Mouse (Mus musculus): Measurements from ENCODE around the gene Olfr437.
"Not testable (repeated sequence)": the region's sequence is repeated elsewhere in the genome, so short reads cannot be mapped to it uniquely, and the experiment has no call there.

Olfr437 gene

DNA sequence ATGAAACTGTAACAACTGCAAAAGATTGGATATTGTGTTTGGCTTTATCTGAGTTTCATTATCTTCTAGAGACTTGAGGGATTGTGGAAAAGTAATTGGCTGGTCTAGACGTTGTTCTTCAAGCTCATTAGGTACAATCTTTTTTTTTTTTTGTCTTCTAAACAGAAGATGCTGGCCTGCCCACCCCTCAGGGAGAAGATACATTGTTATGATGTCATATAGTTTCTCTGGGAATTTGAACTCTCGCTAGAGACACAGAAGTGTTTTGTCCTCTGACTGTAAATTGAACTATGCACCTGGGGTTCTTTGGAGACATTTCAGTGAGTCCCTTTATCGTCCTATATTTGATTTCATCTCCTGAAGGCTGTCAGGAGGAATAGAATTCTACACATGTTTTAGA is at the start of gene Olfr437:
Olfr437 (plus strand) TSS at position 301 of the 400 bp plus-strand sequence.
- DNase-seq, result no peak

DNA sequence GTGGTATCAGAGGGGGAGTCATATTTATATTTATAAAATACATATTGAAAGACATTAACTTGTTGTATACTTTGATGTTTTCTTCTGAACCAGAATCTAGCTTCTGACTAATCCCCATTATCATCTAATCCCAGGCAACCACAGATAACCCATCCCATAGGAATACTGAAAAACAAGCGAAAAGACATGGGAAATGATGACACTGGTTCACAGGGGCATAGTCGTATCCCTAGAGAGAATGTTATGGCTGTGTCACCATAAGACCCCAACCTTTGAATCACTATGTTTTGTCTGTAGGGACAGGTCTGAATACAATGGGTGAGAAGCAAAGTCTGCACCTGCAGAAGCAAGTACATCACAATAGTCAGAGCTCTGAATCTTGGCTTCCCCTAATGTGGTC is 16.8 kb upstream of the Olfr437 start, which contains the start of gene Olfr237-ps1:
Olfr237-ps1 (plus strand) TSS at position 301 of the 400 bp plus-strand sequence.
- DNase-seq, result not testable (repeated sequence)

DNA sequence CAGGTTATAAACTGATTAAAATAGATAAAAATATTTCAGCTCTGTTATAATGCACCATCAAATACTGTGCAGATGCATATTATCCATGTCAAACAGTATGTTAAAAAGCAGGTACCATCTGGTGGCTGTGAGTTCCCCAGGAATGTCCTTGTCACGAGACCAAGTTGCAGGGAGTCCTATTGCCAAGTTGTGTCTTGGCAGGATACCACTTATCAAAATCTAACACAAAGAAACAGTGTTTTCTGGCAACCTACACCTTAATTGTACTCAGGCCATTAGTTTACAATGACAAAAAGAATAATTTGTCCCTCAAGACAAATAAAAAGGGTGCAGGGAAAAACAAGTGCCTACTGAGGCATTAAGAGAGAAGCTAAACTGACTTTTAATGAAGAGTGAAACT is 3.6 kb upstream of the Olfr437 start:
- no peak for DNase-seq

DNA sequence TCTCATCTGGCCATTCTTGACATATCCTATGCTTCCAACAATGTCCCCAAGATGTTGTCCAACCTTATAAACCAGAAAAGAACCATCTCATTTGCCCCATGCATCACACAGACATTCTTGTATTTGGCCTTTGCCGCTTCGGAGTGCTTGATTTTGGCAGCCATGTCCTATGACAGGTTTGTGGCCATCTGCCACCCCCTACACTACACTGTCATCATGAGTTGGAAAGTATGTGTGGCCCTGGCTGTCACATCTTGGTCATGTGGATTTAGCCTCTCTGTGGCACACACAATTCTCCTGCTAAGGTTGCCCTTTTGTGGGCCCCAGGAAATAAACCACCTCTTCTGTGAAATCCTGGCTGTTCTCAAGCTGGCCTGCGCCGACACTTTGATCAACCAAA is 4.2 kb downstream of the Olfr437 start:
- DNase-seq, result no peak

DNA sequence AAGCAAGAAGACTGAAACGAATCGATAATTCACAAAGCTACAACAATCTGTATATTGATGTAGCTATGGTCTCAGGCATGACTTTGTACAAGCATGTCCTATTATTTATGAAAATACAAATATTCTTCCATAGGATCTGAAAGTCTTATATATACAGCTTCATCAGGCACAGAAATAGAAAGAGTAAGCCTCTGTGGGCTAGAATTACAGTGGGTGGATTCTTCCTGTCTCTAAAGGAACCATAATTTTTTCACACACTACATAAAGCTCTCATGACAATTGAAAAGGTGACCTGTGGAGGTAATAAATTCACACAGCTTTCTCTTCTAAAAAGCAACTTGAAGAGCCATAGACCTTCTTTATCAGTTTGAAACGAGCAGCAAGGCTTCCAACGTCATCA is 8.8 kb downstream of the Olfr437 start, which contains the start of gene Olfr13:
Olfr13 (plus strand) TSS at position 301 of the 400 bp plus-strand sequence.
- no peak for DNase-seq

DNA sequence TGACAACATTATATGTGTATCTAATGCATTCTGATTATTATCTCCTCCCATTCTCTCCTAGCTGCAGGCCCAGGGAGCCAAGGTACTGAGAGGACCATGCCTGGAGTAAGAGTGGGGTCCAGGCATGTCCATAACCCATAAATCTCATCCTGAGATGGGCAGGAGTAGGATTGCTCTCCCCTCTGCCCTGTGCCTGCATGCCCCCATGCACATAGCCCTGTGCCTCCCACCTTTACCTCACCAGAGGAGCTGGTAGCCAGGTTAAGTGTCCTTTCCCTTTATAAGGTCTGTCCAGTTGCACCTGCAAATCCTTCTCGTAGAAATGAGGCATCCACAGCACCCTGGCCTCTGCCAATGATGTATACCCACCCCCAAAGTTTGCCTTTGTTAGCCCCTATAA is 15.0 kb downstream of the Olfr437 start:
- DNase-seq, result no peak

DNA sequence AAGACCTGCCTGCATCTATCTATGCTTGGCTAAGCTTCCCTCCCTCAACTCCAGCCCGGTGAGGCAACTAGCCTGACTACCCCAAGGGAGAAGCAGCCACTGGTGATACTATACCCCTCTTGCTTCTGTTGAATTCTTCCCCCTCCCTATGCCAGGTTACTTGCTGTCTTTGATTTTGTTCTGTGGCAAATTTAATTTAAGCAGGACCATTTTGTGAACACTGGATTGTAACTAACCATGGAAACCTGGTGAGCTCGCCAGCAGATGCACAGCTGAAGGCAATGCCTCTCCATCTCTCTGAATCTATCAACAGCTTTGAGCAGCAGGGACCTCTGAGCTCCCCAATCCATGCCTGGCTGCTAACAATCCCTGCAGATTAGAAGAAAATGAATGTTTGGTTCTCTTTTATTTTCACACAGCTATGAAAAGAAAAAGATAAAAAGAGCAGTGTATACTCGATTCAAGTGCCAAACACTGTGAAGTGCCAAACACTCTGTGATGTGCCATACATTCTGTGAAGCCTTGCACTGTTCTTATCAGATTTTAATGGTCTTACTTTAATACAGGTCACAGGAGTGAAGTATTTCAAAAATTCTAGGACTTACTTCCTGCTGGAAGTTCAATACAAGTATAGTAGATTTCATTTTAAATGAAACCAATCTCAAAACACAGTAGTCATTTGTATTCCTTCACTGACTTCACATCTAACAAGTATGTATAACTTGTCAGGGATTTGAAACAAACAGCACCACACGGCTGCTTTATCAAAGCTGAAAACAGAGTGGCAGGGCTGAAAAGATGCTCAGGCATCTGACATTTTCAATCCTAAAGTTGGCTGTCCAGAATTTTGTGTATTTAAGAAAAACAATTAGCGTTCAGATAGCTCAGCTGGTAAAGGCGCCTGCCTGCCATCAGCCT is 15.8 kb downstream of the Olfr437 start:
- DNase-seq, result no peak

DNA sequence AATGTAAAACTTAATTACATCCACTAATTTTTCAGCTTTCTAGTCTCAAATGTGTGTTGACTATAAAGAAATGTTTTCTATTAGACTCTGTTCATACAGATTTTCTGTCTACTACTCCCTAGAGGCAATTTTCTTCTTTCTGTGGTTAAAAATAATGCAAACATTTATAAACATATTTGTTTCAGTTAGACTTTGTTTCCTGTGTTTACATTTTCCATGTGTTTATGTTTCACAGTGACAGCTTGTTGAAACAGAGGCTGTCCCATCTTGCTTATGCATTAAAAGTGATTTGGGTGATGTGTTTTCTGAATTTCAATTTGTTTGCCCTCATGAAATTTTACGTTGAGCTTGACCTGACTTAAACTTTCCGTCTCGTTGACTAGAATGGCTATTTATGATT is 27.9 kb downstream of the Olfr437 start:
- no peak for DNase-seq

DNA sequence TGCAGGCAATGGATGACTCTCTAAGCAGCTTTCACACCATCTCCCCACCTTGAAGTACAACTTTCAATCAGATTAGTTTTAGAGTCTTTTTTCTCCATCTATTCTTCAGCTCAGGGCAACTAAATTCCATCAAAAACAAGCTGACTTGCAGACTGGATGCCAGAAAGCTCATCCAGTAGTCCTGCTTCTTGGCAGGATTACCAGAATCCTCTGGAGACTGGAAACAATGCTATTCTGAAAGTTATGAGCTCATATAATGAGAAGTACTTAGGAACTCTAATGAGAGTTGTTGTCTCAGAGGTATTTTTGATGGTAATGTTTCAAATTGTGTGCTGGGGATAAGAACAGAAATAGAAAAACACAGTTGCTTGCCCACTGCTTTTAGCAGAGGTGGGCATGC is 33.7 kb downstream of the Olfr437 start, which contains the start of gene Olfr435:
Olfr435 (plus strand) TSS at position 366 of the 400 bp plus-strand sequence.
- no peak for DNase-seq

DNA sequence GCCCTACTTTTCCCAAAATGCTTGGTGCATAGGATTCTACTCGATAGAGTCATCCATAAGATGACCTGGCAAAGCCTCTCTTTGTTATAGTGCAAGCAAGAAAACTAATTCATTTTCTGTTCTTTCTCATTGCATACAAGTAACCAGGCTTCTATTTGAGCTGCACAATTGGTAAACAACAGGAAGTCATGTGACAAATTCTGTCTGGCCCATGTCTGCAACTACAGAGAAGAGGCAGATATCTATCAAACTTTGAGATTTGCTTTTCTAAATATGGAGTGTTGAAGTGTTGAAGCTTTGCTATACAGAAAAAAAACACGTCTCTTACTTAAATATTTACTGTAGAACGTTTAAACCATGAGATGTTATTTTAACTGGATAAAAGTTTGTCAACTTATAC is 35.0 kb downstream of the Olfr437 start:
- DNase-seq, result no peak

DNA sequence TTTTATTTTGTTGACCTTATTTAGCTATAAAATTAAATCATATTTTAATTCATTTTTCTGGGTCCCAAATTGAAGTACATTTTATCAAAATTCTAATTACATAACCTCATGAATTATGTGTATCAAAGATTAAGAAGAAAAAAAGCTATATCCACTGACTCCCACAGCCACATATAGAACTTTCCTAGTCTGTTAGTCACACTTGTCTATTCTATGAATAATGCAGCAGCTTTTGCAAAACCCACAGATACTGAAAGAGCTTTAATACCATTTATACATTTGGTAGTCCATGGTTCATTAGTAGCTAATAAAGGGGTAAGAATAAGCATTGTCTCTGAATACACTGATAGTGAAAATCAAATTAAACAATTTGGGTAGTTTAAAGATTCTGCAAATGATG is 39.7 kb downstream of the Olfr437 start:
- no peak for DNase-seq

DNA sequence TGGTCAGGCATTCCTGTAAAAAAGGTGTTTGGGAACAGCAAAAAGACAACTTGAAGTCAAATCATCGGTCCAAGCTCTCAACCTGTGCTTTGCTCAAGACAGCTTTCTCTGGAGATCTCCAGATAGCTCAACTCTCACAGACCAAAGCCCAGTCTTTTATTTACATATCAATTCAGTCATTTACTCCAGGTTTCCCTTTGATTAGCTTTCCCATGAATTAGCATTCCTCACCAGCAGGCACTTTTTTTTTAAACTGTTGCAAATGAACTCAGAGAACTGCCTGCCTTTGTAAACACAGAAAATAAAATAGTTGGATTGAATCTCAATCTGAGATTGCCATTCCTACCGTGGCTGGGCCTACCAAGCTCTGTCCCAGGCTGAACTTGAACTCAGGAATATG is 42.3 kb downstream of the Olfr437 start:
- no peak for DNase-seq

DNA sequence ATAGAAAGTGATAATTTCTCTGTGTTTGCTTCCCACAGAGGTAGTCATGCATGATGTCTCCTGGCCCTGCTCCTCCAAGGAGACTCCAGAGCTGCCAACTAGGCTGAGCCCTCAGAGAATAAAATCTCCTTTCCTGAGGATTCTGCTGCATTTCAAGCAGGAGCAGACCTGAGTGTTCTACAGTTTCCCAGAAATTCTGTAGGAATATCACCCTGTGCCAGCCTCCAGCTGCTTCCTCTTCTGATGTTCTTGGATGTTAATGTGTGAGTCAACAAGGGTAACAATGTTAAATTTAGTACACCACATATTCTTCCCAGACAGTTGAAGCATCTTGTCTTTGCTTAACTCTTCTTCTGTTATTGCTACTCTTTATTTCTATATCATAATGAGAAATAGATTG is 49.8 kb downstream of the Olfr437 start, which contains the start of gene Olfr434:
Olfr434 (plus strand) TSS at position 149 of the 400 bp plus-strand sequence.
- DNase-seq, result not testable (repeated sequence)
